Mouse (Mus musculus) pancreas, adult 10 weeks (tissue): Measurements from ENCODE around the gene Acp6. TPM values are rescaled to one million over a fixed set of nuclear protein-coding genes. Genes with fewer than 3 reads are reported as not detected.

ENCODE experiments used
- polyA plus RNA-seq: library from polyadenylated mRNA; stranded (reverse); fragments of 350-450 nt; fragmentation: Illumina TruSeq; extraction: RNeasy Lipid Tissue Mini Kit (QIAGEN cat#74804); gene quantifications from one replicate; pipeline ENCODE4 v1.2.3, GENCODE M21; 2015; ENCODE audit warnings: low read depth, low replicate concordance; ENCODE audit not compliant: insufficient read depth

Acp6 gene
- 20.1 TPM for polyA plus RNA-seq

DNA sequence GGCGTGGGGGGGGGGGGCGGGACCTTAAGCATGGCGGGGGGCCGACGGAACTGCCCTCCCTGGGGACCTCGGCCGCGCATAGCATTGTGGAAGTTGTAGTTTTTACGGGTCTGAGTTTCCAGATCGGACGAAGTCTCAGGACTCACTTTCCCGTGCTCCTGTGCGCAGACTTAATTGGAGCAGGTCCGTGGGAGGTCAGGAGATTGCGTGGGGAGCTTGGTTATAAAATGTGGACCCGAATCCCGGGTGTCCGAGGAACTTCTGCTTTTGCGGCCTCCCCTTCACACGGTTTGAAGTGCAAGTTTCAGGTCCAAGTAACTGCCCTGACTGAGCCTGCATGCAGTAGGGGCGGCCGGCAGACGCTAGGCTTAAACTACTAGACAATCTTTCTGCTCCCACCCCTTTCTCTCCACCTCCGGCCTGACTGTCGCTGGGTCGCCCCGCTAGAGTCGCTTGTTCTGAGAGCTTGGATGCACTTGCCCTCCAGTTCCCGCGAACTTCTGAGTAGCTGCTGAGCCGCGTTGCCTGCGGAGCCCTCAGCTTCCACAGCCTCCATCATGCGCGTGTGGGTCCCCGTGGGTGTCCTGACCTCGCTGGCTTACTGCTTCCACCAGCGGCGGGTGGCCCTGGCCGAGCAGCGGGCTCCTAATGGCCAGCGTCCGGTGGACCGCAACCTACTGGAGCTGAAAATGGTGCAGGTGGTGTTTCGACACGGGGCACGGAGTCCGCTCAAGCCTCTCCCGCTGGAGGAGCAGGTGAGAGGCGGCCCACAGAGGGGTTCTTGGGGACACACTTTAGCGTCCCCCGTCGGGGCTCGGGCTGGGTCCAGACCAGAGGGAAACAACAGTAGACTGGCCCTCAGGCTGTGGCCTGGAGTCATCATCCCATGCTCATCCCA lies at the start of gene Acp6:
TSS of gene Acp6 (plus strand) at position 167 of the 898 bp plus-strand sequence.

Other genes with a start within 250 kb of the Acp6 start
- not detected for gene Gja8, start 232.8 kb upstream of the Acp6 start, polyA plus RNA-seq
- 4.8 TPM for gene Bcl9, start 139.1 kb downstream of the Acp6 start, polyA plus RNA-seq